8 mouse cellular contexts compared by ENCODE assay signal in genomic region chr7:109438781-109439591, GRCm38 (mm10). TPM values are rescaled to one million over a fixed set of nuclear protein-coding genes. Genes with fewer than 3 reads are reported as not detected.
A peak's percentile ranks its signal among the peaks of the same experiment; 100 is the strongest.
DNase-seq lines count a peak whose midpoint lies in the region; ATAC-seq and TF ChIP-seq lines count a peak whose summit lies in the region.

TSS of gene Stk33 (minus strand) at chr7:109439081.

- no peak for TF ChIP-seq CTCF in spleen, adult 2 months (IDR thresholded peaks at IDR 0.05; ENCODE audit: extremely low read depth, insufficient read depth, insufficient read length, insufficient replicate concordance)

- WGBS in spleen, adult 2 months, result 4% methylated on average over 62 of the region's 62 CpGs
- under 1% methylated on average over 62 of the region's 62 CpGs for WGBS in forebrain, embryonic 10.5 days
- WGBS in heart, embryonic 15.5 days, result 2% methylated on average over 62 of the region's 62 CpGs

- H3K27me3 ChIP-seq in spleen, adult 2 months (ENCODE audit: control insufficient read depth, insufficient read depth, low read length), result peaks cover 9% of the 10 kb centered on the region
- H3K27me3 ChIP-seq in forebrain, embryonic 10.5 days (ENCODE audit: poor library complexity, severe bottlenecking), result peaks cover 57% of the 10 kb centered on the region
- H3K27me3 ChIP-seq in heart, embryonic 15.5 days, result peaks cover 34% of the 10 kb centered on the region

- H3K4me3 ChIP-seq in spleen, adult 2 months (ENCODE audit: extremely low read depth, insufficient read depth, insufficient read length), result peak within 1 kb of the TSS; percentile 14; the same call in 1 of the 2 replicates
- peak within 1 kb of the TSS; percentile 65 for H3K4me3 ChIP-seq in forebrain, embryonic 10.5 days
- H3K4me3 ChIP-seq in heart, embryonic 15.5 days, result peak within 1 kb of the TSS; percentile 52

- no peak for TF ChIP-seq POLR2A in spleen, adult 2 months (IDR thresholded peaks at IDR 0.05; ENCODE audit: low read depth, low read length)

- DNase-seq in spleen, adult 2 months (ENCODE audit: low read depth in 1 of 2, low spot score in 2 of 2), result no peak
- no peak for DNase-seq in spleen, postnatal 36 days (ENCODE audit: low spot score in 2 of 2)
- DNase-seq in forebrain, embryonic 10.5 days (ENCODE audit: extremely low spot score, low spot score), result peak; percentile 80
- peak; percentile 42 to 50 for DNase-seq in layer of hippocampus, postnatal 10 days (ENCODE audit: low spot score in 2 of 2)
- peak; percentile 36 for DNase-seq in lung, postnatal 25 days (ENCODE audit: low spot score)
- DNase-seq in retina, postnatal 7 days (ENCODE audit: low read depth, low spot score), result peak; percentile 17

- peak within 1 kb of the TSS; percentile 60 for H3K9ac ChIP-seq in heart, embryonic 15.5 days

- peaks cover 7% of the 10 kb centered on the region for H3K4me1 ChIP-seq in spleen, adult 2 months (ENCODE audit: control insufficient read depth, insufficient read depth, insufficient read length)
- peaks cover 27% of the 10 kb centered on the region for H3K4me1 ChIP-seq in forebrain, embryonic 10.5 days
- H3K4me1 ChIP-seq in heart, embryonic 15.5 days (replicated peaks), result peaks cover 12% of the 10 kb centered on the region

- no peaks in the 10 kb centered on the region for H3K9me3 ChIP-seq in forebrain, embryonic 10.5 days
- no peaks in the 10 kb centered on the region for H3K9me3 ChIP-seq in heart, embryonic 15.5 days (replicated peaks)

- H3K27ac ChIP-seq in spleen, adult 2 months (ENCODE audit: insufficient read depth, low read length), result no peak within 1 kb of the TSS
- H3K27ac ChIP-seq in forebrain, embryonic 10.5 days, result peak within 1 kb of the TSS; percentile 90
- H3K27ac ChIP-seq in heart, embryonic 15.5 days, result no peak within 1 kb of the TSS

- no peaks in the 10 kb centered on the region for H3K36me3 ChIP-seq in spleen, adult 2 months (ENCODE audit: control insufficient read depth, insufficient read depth, low read length)
- no peaks in the 10 kb centered on the region for H3K36me3 ChIP-seq in forebrain, embryonic 10.5 days (replicated peaks)
- no peaks in the 10 kb centered on the region for H3K36me3 ChIP-seq in heart, embryonic 15.5 days

- peak; percentile 31 for ATAC-seq in heart, embryonic 15.5 days (replicated peaks; ENCODE audit: insufficient number of reproducible peaks, insufficient read depth, low FRiP score, low read depth)
- no peak for ATAC-seq in erythroid progenitor cell, adult 5-6 weeks (replicated peaks; ENCODE audit: low FRiP score, poor library complexity, severe bottlenecking)

- H3K4me2 ChIP-seq in heart, embryonic 15.5 days, result peak within 1 kb of the TSS; percentile 94

RNA-seq across cellular contexts. Expression of gene Stk33, which starts in this region (rescaled TPM):
- 0.09 TPM in 1 of 2 replicates, not detected in the other for polyA plus RNA-seq in spleen, adult 2 months (2012; rRNA removed)
- 4.8 and 5.7 TPM in 2 replicates for polyA plus RNA-seq in forebrain, embryonic 10.5 days (2016; fragmentation: Nextera tagmentation; extraction: Ambion mirVana)
- 0.18 and 0.27 TPM in 2 replicates for polyA plus RNA-seq in heart, embryonic 15.5 days (2015; fragmentation: Nextera tagmentation; extraction: Ambion mirVana)
- total RNA-seq in layer of hippocampus, postnatal 10 days (2021), result 1 to 10 TPM; 1.3 to 1.6 TPM
- total RNA-seq in erythroid progenitor cell, adult 5-6 weeks (2015; ENCODE audit: low replicate concordance), result not detected in 2 replicates
- total RNA-seq in erythroid progenitor cell, adult 5-6 weeks (2017; ENCODE audit: low replicate concordance), result not detected in 2 replicates

Comparison
In these comparisons a context has a peak if more than half of its experiments do, and no peak if none do; other contexts are left out.
1. Peak in ATAC-seq, H3K4me3 ChIP-seq, H3K9ac ChIP-seq and H3K4me2 ChIP-seq in heart, embryonic 15.5 days; RNA of the gene not detected or under 1 TPM.
2. DNase-seq: peak in forebrain, embryonic 10.5 days (single experiment), layer of hippocampus, postnatal 10 days (2 of 2), lung, postnatal 25 days (single experiment) and retina, postnatal 7 days (single experiment); none in spleen, adult 2 months (0 of 2) and spleen, postnatal 36 days (0 of 2).
3. H3K4me3 ChIP-seq: peak in every context shown above with its lines; median percentile 65 in forebrain, embryonic 10.5 days; 52 in heart, embryonic 15.5 days; 14 in spleen, adult 2 months.